Mouse (Mus musculus) cortical plate, adult 2 months (tissue): ENCODE data around the gene Spsb3.

ENCODE experiments used
- CTCF ChIP-seq: fragments of 200-500 bp; IDR thresholded peaks from 2 replicates; pipeline ENCODE4 v1.5.1; 2011; ENCODE audit warnings: mild to moderate bottlenecking, control low read depth, low read length; ENCODE audit not compliant: insufficient read depth; ENCODE audit errors: extremely low read depth
- POLR2A ChIP-seq: fragments of 200-500 bp; IDR thresholded peaks from 2 replicates; pipeline ENCODE4 v1.6.1; 2011; ENCODE audit warnings: mild to moderate bottlenecking, low read length, control low read depth; ENCODE audit not compliant: insufficient read depth; ENCODE audit errors: extremely low read depth

GRCm38 (mm10) chr17:24900014-24900413, 13.6 kb downstream of the Spsb3 start:
- TF ChIP-seq POLR2A, result no peak
- no peak for TF ChIP-seq CTCF
